Mouse (Mus musculus): Measurements from ENCODE around the gene Pramef25. TPM values are rescaled to one million over a fixed set of nuclear protein-coding genes. Genes with fewer than 3 reads are reported as not detected.
"Not testable (repeated sequence)": the region's sequence is repeated elsewhere in the genome, so short reads cannot be mapped to it uniquely, and the experiment has no call there.

Pramef25 gene
- polyA plus RNA-seq (2016; fragmentation: Nextera tagmentation; extraction: Ambion mirVana) = not detected in 2 replicates

DNA sequence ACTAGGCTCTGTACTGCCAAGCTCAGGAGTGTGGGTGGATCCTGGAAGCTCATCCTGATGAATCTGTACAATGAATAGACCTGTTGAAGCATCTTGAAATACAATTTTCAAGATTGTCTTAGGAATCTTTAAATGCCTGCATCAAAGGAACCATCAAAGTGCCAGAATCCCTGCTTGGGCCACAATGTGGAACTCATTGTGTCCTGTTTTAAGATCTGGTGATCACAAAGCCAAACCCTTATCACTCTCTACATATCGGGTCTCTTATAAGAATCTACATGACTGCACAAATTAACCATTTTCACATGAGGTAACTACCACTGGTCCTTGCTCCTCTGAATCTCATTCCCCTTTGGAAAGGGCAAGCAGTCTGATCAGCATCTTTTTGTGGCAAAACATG, at the start of gene Pramef25:
Pramef25 (minus strand) TSS at position 101 of the 400 bp plus-strand sequence.
- WGBS = 65% methylated on average over 1 of the region's 1 CpGs
- peaks cover 15% of the 10 kb centered on the region for H3K9me3 ChIP-seq (replicated peaks)
- H3K4me3 ChIP-seq; ATAC-seq (ENCODE audit: insufficient number of reproducible peaks, low FRiP score); H3K4me1 ChIP-seq (replicated peaks); H3K36me3 ChIP-seq; H3K4me2 ChIP-seq; H3K27me3 ChIP-seq (replicated peaks); H3K9ac ChIP-seq; H3K27ac ChIP-seq (ENCODE audit: poor library complexity, severe bottlenecking): not testable (repeated sequence)

DNA sequence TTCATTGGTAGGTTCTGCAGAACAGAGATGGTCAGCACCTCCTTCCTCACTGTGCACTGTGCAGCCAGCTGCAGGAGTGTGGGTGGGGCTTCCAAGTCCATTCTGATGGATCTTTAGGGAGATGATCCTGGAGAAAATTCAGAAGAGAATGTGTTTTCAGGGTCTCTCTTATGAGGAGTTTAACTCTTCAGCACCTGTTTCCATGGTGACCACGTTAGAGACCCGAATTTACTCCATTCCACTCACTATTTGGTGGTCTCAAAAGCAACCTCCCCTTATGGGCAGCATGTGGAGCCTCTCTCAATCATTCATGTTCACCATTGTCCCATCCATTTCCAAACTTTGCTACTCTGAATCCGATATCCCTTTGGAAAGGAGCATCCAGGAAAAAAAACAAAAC, 43.5 kb upstream of the Pramef25 start, which contains the start of gene Pramef17:
Pramef17 (minus strand) TSS at position 101 of the 400 bp plus-strand sequence.
- H3K36me3 ChIP-seq; H3K9ac ChIP-seq; H3K4me2 ChIP-seq; H3K27me3 ChIP-seq (replicated peaks); H3K4me1 ChIP-seq (replicated peaks); ATAC-seq (ENCODE audit: insufficient number of reproducible peaks, low FRiP score); H3K27ac ChIP-seq (ENCODE audit: poor library complexity, severe bottlenecking); H3K4me3 ChIP-seq: not testable (repeated sequence)
- peaks cover 11% of the 10 kb centered on the region; the same call in 1 of the 2 replicates for H3K9me3 ChIP-seq (replicated peaks)
- WGBS = 42% methylated on average over 3 of the region's 3 CpGs

DNA sequence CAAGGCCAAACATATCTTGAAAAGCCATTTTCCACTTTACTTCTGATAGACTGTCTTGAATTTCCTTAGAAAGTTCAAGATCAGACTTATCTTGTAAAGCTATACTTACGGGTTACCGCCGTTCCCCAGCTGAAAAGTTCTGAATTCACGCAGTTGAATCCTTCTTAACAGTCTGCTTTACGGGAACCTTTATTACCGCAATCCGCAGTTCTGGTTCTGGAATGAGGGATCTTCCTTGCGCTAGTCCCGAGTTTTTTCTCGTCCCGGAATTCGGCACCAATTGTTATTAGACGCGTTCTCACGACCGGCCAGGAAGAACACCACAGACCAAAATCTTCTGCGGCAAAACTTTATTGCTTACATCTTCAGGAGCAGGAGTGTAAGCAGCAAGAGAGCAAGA, 37.3 kb upstream of the Pramef25 start:
- ATAC-seq (ENCODE audit: insufficient number of reproducible peaks, low FRiP score); H3K9ac ChIP-seq; H3K9me3 ChIP-seq (replicated peaks); H3K27ac ChIP-seq (ENCODE audit: poor library complexity, severe bottlenecking); H3K4me1 ChIP-seq (replicated peaks); H3K4me3 ChIP-seq; H3K27me3 ChIP-seq (replicated peaks); H3K36me3 ChIP-seq; H3K4me2 ChIP-seq: not testable (repeated sequence)
- 88% methylated on average over 16 of the region's 17 CpGs for WGBS

DNA sequence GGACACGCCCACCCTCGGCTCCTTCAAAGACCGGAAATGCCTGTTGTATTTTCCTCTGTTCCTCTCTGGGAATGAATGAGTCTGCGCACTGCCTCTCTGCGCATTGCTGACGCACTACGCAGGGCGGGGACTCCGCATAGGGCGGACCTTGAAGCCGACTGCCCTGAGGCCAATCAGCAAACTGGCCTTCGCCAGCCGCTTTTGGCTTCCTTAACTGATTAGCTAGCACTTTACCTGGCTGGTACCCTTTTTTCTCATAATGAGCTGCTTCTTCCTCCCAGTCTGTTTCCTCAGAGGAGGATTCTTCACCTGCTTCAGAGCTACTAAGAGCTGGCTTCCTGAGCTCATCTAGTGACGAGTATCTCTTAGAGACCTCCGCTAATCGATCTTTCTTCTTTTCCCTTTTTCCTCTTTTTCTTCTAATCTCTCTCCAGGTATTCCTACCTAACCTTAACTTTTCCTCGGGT, 36.7 kb upstream of the Pramef25 start:
- not testable (repeated sequence) for H3K4me1 ChIP-seq (replicated peaks); H3K27ac ChIP-seq (ENCODE audit: poor library complexity, severe bottlenecking); H3K27me3 ChIP-seq (replicated peaks); H3K4me3 ChIP-seq; H3K36me3 ChIP-seq; H3K4me2 ChIP-seq; ATAC-seq (ENCODE audit: insufficient number of reproducible peaks, low FRiP score); H3K9ac ChIP-seq; H3K9me3 ChIP-seq (replicated peaks)
- WGBS = 73% methylated on average over 13 of the region's 17 CpGs

DNA sequence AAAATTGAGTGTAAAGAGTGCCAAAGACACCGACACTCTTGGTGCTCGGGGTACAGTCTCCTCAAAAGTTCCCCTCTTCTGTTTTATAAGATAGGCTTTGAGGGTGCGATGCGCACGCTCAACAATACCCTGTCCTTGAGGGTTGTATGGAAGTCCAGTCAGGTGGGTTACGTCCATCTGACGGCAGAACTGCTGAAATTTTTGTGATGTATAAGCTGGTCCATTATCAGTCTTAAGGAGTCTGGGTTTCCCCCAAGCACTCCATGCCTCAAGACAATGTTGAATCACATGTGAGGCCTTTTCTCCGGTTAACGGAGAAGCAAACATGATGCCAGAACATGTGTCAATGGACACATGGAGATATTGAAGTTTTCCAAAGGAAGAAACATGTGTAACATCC, 34.9 kb upstream of the Pramef25 start:
- H3K4me3 ChIP-seq; H3K9me3 ChIP-seq (replicated peaks); H3K9ac ChIP-seq; ATAC-seq (ENCODE audit: insufficient number of reproducible peaks, low FRiP score); H3K27ac ChIP-seq (ENCODE audit: poor library complexity, severe bottlenecking); H3K27me3 ChIP-seq (replicated peaks); H3K36me3 ChIP-seq; H3K4me2 ChIP-seq; H3K4me1 ChIP-seq (replicated peaks): not testable (repeated sequence)
- WGBS = 95% methylated on average over 6 of the region's 9 CpGs

DNA sequence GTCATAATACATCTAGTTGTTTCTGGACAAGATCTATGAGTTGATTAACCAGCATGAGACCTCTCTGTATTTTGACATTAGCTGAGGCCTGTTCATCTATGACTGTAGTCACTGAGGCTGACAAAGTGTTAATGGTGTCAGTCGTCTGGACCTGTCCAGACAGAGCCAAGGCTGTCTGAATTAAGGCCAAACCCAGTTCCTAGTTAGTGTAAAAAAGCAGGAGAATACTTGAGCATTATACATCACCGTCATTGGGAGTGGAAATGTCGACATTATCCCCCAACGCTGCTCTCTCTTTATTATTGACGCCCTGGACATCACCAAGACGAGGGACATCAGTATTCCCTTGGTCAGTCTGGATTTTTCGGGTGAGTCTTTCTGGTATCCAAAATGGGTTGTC, 34.3 kb upstream of the Pramef25 start:
- not testable (repeated sequence) for H3K4me1 ChIP-seq (replicated peaks); H3K9me3 ChIP-seq (replicated peaks); H3K4me3 ChIP-seq; H3K36me3 ChIP-seq; H3K27ac ChIP-seq (ENCODE audit: poor library complexity, severe bottlenecking); H3K27me3 ChIP-seq (replicated peaks); H3K9ac ChIP-seq; H3K4me2 ChIP-seq; ATAC-seq (ENCODE audit: insufficient number of reproducible peaks, low FRiP score)
- no CpG with 5 or more reads among the region's 7 CpGs for WGBS

DNA sequence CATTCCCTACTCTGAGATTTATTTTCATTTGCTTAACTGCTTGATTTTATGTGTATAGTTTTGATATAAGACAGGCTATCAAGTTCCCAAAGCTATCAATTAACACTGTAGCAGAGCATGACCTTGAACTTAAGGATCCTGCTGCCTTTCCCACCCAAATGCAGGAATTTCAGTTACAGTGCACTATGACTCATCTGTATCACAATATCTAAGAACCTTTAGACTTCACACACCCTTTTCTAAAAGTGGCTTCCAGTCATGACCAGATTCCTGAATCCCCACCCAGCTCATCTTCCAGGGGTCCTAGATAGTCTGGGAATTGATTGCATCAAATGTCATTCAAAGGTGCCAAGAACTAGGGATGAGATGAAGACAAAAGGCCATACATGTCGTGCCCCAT, 32.6 kb upstream of the Pramef25 start:
- H3K27ac ChIP-seq (ENCODE audit: poor library complexity, severe bottlenecking); H3K9me3 ChIP-seq (replicated peaks); H3K36me3 ChIP-seq; H3K27me3 ChIP-seq (replicated peaks); ATAC-seq (ENCODE audit: insufficient number of reproducible peaks, low FRiP score); H3K4me2 ChIP-seq; H3K4me3 ChIP-seq; H3K4me1 ChIP-seq (replicated peaks); H3K9ac ChIP-seq: not testable (repeated sequence)
- WGBS = no CpG with 5 or more reads among the region's 1 CpGs

DNA sequence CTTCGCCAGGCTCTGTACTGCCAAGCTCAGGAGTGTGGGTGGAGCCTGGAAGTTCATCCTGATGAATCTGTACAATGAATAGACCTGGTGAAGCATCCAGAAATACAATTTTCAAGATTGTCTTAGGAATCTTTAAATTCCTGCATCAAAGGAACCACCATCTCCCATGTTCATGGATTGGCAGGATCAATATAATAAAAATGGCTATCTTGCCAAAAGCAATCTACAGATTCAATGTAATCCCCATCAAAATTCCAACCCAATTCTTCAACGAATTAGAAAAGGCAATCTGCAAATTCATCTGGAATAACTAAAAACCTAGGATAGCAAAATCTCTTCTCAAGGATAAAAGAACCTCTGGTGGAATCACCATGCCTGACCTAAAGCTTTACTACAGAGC, 16.0 kb upstream of the Pramef25 start, which contains the start of gene Gm13101:
Gm13101 (minus strand) TSS at position 101 of the 400 bp plus-strand sequence.
- 47% methylated on average over 2 of the region's 2 CpGs for WGBS
- H3K4me2 ChIP-seq; H3K36me3 ChIP-seq; ATAC-seq (ENCODE audit: insufficient number of reproducible peaks, low FRiP score); H3K27ac ChIP-seq (ENCODE audit: poor library complexity, severe bottlenecking); H3K4me1 ChIP-seq (replicated peaks); H3K27me3 ChIP-seq (replicated peaks); H3K4me3 ChIP-seq; H3K9ac ChIP-seq; H3K9me3 ChIP-seq (replicated peaks): not testable (repeated sequence)

DNA sequence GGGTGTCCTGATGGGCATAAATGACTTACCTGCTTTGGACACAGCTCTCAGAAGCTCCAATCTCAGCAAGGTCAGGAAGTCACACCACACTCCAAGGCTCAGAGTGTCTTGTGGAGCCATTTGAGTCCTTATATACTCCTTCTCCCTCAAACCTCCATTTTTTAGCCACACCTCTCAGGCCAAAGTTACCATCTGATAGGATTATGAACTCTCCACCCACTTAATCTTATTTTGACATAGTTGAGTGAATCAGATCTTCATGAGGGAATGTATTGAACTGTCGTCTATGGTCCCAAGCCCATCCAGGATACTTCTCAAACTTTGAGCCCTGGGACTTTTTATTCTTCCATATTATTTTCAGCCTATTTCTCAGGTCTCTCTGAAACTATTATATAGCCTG, 50.5 kb downstream of the Pramef25 start, which contains the start of gene Pramef6:
Pramef6 (minus strand) TSS at position 101 of the 400 bp plus-strand sequence.
- H3K27me3 ChIP-seq (replicated peaks); H3K36me3 ChIP-seq; ATAC-seq (ENCODE audit: insufficient number of reproducible peaks, low FRiP score); H3K27ac ChIP-seq (ENCODE audit: poor library complexity, severe bottlenecking); H3K4me1 ChIP-seq (replicated peaks); H3K9ac ChIP-seq; H3K4me2 ChIP-seq; H3K4me3 ChIP-seq: not testable (repeated sequence)
- peaks cover 16% of the 10 kb centered on the region for H3K9me3 ChIP-seq (replicated peaks)
- 83% methylated on average over 1 of the region's 1 CpGs for WGBS

Other genes starting within 250 kb of the Pramef25 start
- gene Gm13089, start 248.3 kb downstream of the Pramef25 start, polyA plus RNA-seq (2016; fragmentation: Nextera tagmentation; extraction: Ambion mirVana) = not detected in 2 replicates
- not detected in 2 replicates for gene Gm13078, start 231.6 kb downstream of the Pramef25 start, polyA plus RNA-seq (2016; fragmentation: Nextera tagmentation; extraction: Ambion mirVana)
- not detected in 2 replicates for gene Gm13023, start 161.7 kb downstream of the Pramef25 start, polyA plus RNA-seq (2016; fragmentation: Nextera tagmentation; extraction: Ambion mirVana)
- gene Gm13084, start 134.9 kb downstream of the Pramef25 start, polyA plus RNA-seq (2016; fragmentation: Nextera tagmentation; extraction: Ambion mirVana) = not detected in 2 replicates
- gene Gm13103, start 104.5 kb downstream of the Pramef25 start, polyA plus RNA-seq (2016; fragmentation: Nextera tagmentation; extraction: Ambion mirVana) = not detected in 2 replicates
- gene Pramef6, start 50.6 kb downstream of the Pramef25 start, polyA plus RNA-seq (2016; fragmentation: Nextera tagmentation; extraction: Ambion mirVana) = not detected in 2 replicates
- not detected in 2 replicates for gene Gm13101, start 15.9 kb upstream of the Pramef25 start, polyA plus RNA-seq (2016; fragmentation: Nextera tagmentation; extraction: Ambion mirVana)
- gene Pramef17, start 43.4 kb upstream of the Pramef25 start, polyA plus RNA-seq (2016; fragmentation: Nextera tagmentation; extraction: Ambion mirVana) = not detected in 2 replicates
- not detected in 2 replicates for gene Pramel4, start 108.1 kb upstream of the Pramef25 start, polyA plus RNA-seq (2016; fragmentation: Nextera tagmentation; extraction: Ambion mirVana)
- gene Gm13102, start 155.5 kb upstream of the Pramef25 start, polyA plus RNA-seq (2016; fragmentation: Nextera tagmentation; extraction: Ambion mirVana) = not detected in 2 replicates
- not detected in 2 replicates for gene Oog3, start 211.6 kb upstream of the Pramef25 start, polyA plus RNA-seq (2016; fragmentation: Nextera tagmentation; extraction: Ambion mirVana)
- gene Oog2, start 239.7 kb upstream of the Pramef25 start, polyA plus RNA-seq (2016; fragmentation: Nextera tagmentation; extraction: Ambion mirVana) = not detected in 2 replicates

Measured in heart, embryonic 12.5 days (tissue).